Mouse (Mus musculus) granulocyte monocyte progenitor cell, adult 5-6 weeks (primary cell): ENCODE data around the gene Qrfp. TPM values are rescaled to one million over a fixed set of nuclear protein-coding genes. Genes with fewer than 3 reads are reported as not detected.

ENCODE experiments used
- ATAC-seq: replicated peaks from 2 replicates; pipeline ENCODE4 v1.8.0; 2016; ENCODE audit warnings: mild to moderate bottlenecking, moderate TSS enrichment, inconsistent platforms; ENCODE audit not compliant: poor library complexity, severe bottlenecking
- total RNA-seq, 2 experiments: library from RNA; stranded (forward) in 1 of 2; stranded (reverse) in 1 of 2; fragments of 200-712, 200-1000 nt in 1 of 2; fragments of >200 nt in 1 of 2; fragmentation: Nextera tagmentation in 1 of 2; gene quantifications; 2 replicates each; pipeline ENCODE4 v1.2.3; 2014 to 2017

Qrfp gene
- total RNA-seq (2014; fragmentation: Nextera tagmentation) (not detected in 2 replicates), total RNA-seq (2017) (not detected in 2 replicates)

GRCm38 (mm10) chr2:31810444-31810843 lies at the start of gene Qrfp:
Gene Qrfp (minus strand): TSS chr2:31810580.
- peak; percentile 40 for ATAC-seq

GRCm38 (mm10) chr2:31858500-31858899 lies 48.1 kb upstream of the Qrfp start:
- no peak for ATAC-seq

- ATAC-seq, result no peak
Measured at GRCm38 (mm10) chr2:31857180-31857579, 46.8 kb upstream of the Qrfp start.

- ATAC-seq, result peak; percentile 86
Measured at GRCm38 (mm10) chr2:31855991-31856390, 45.6 kb upstream of the Qrfp start.

GRCm38 (mm10) chr2:31850141-31850540 lies 39.8 kb upstream of the Qrfp start:
- ATAC-seq, result no peak

GRCm38 (mm10) chr2:31847908-31848307 lies 37.5 kb upstream of the Qrfp start:
- 0 out of 2 replicates have a peak, but pooled peaks have one; percentile 21 for ATAC-seq

- ATAC-seq, result peak; percentile 25
Measured at GRCm38 (mm10) chr2:31846692-31847660, 36.6 kb upstream of the Qrfp start.

- ATAC-seq, result no peak
Measured at GRCm38 (mm10) chr2:31845896-31846691, 35.7 kb upstream of the Qrfp start, which contains the start of gene Fibcd1. Gene Fibcd1 (minus strand): TSS chr2:31846005.

GRCm38 (mm10) chr2:31845512-31845895 lies 35.1 kb upstream of the Qrfp start:
- no peak for ATAC-seq

- no peak for ATAC-seq
Measured at GRCm38 (mm10) chr2:31844729-31845136, 34.4 kb upstream of the Qrfp start.

GRCm38 (mm10) chr2:31838868-31839267 lies 28.5 kb upstream of the Qrfp start:
- ATAC-seq, result no peak

- no peak for ATAC-seq
Measured at GRCm38 (mm10) chr2:31836985-31837384, 26.6 kb upstream of the Qrfp start.

- no peak for ATAC-seq
Measured at GRCm38 (mm10) chr2:31836091-31836490, 25.7 kb upstream of the Qrfp start.

- ATAC-seq, result no peak
Measured at GRCm38 (mm10) chr2:31828311-31828825, 18.0 kb upstream of the Qrfp start.

GRCm38 (mm10) chr2:31827877-31828276 lies 17.5 kb upstream of the Qrfp start:
- ATAC-seq, result no peak

- ATAC-seq, result no peak
Measured at GRCm38 (mm10) chr2:31826094-31827085, 16.0 kb upstream of the Qrfp start.

GRCm38 (mm10) chr2:31825469-31825911 lies 15.1 kb upstream of the Qrfp start:
- no peak for ATAC-seq

GRCm38 (mm10) chr2:31823933-31824730 lies 13.8 kb upstream of the Qrfp start:
- ATAC-seq, result no peak
